ENCODE assay signal across 17 mouse cellular contexts in the genomic region with DNA sequence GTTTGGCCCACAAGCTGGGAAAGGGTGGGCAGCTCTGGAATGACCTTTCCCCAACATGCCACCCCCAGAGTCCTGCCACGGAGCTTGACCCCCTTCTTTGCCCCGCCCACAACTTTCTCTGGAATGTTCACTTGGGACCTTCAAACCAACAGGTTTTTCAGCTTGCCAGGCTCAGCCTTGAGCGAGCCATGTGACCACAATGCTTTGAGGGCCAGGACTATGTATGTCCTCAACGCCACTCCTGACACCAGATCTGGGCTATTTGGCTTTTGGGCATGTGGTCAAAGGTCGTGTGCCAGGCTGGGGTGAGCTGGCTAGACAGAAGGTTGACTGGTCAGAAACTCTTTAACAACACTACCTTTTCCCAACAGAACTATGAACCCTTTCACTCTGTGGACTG. TPM values are rescaled to one million over a fixed set of nuclear protein-coding genes. Genes with fewer than 3 reads are reported as not detected.
DNase-seq lines count a peak whose midpoint lies in the region; ATAC-seq and TF ChIP-seq lines count a peak whose summit lies in the region.
"Had no signal": no experiment of that assay in that cellular context is flagged by ENCODE, and none has a peak within 500 bp of the region (broad histone marks: within the 10 kb centered on the region; RNA-seq: fewer than 3 reads in every experiment).

No protein-coding gene starts in this region.

- WGBS in lung, embryonic 14.5 days = 42% methylated on average over 5 of the region's 5 CpGs
- WGBS in stomach, postnatal 0 days = 52% methylated on average over 5 of the region's 5 CpGs
- 68% methylated on average over 5 of the region's 5 CpGs for WGBS in midbrain, embryonic 16.5 days

- TF ChIP-seq CTCF in testis, adult 2 months (IDR thresholded peaks at IDR 0.05; ENCODE audit: control insufficient read depth, insufficient read depth, insufficient replicate concordance, low read depth, low read length) = no peak
- TF ChIP-seq CTCF in lung, embryonic 14.5 days (IDR thresholded peaks at IDR 0.05; ENCODE audit: low read depth) = no peak
- no peak for TF ChIP-seq CTCF in stomach, postnatal 0 days (IDR thresholded peaks at IDR 0.05; ENCODE audit: low read depth)
- TF ChIP-seq CTCF in gastrocnemius, adult 2 months (IDR thresholded peaks at IDR 0.05) = no peak

- no peak for DNase-seq in testis, postnatal 10 days (ENCODE audit: low spot score)
- DNase-seq in kidney, adult 8-10 months = peak; percentile 83 to 88
- peak; percentile 53 for DNase-seq in lung, embryonic 14.5 days
- DNase-seq in stomach, postnatal 0 days (ENCODE audit: low spot score) = peak; percentile 77
- no peak for DNase-seq in layer of hippocampus, postnatal 10 days (ENCODE audit: low spot score in 2 of 2)
- no peak for DNase-seq in gastrocnemius, adult 2 months
- DNase-seq: gastrocnemius, postnatal 25 days; thymus, adult 2 months had no signal

- TF ChIP-seq EP300 in stomach, postnatal 0 days (optimal IDR thresholded peaks at IDR 0.05) = no peak

- H3K4me1 ChIP-seq in testis, adult 2 months (ENCODE audit: control insufficient read depth, insufficient read depth, low read length) = peaks cover 15% of the 10 kb centered on the region
- H3K4me1 ChIP-seq in lung, embryonic 14.5 days (ENCODE audit: insufficient read depth) = 0 out of 2 replicates have a peak, but pooled peaks cover 11% of the 10 kb centered on the region
- no peaks in the 10 kb centered on the region for H3K4me1 ChIP-seq in stomach, postnatal 0 days (replicated peaks; ENCODE audit: control insufficient read depth, insufficient read depth)
- peaks cover 10% of the 10 kb centered on the region for H3K4me1 ChIP-seq in midbrain, embryonic 16.5 days (ENCODE audit: control insufficient read depth, insufficient read depth, low read length)

- no peak overlapping the region for H3K27ac ChIP-seq in testis, adult 2 months (ENCODE audit: control insufficient read depth, insufficient read depth, low read depth, low read length)
- peak overlapping the region; percentile 89 for H3K27ac ChIP-seq in lung, embryonic 14.5 days (ENCODE audit: low read depth)
- peak overlapping the region; percentile 75 for H3K27ac ChIP-seq in stomach, postnatal 0 days (replicated peaks)
- no peak overlapping the region for H3K27ac ChIP-seq in gastrocnemius, adult 2 months
- H3K27ac ChIP-seq in midbrain, embryonic 16.5 days (ENCODE audit: low read length) = no peak overlapping the region
- H3K27ac ChIP-seq: forebrain, embryonic 13.5 days; heart, embryonic 15.5 days; hindbrain, postnatal 0 days; macrophage had no signal

- no peak for TF ChIP-seq POLR2A in testis, adult 2 months (IDR thresholded peaks at IDR 0.05; ENCODE audit: control insufficient read depth, low read depth, low read length)

- intact Hi-C loops in gastrocnemius, adult 2 months (cut with DNase I) = no loop called here

- H3K36me3 ChIP-seq in testis, adult 2 months (ENCODE audit: control insufficient read depth, insufficient read depth, low read length) = no peaks in the 10 kb centered on the region
- no peaks in the 10 kb centered on the region for H3K36me3 ChIP-seq in lung, embryonic 14.5 days (ENCODE audit: insufficient read depth)
- no peaks in the 10 kb centered on the region for H3K36me3 ChIP-seq in stomach, postnatal 0 days (ENCODE audit: control insufficient read depth, insufficient read depth, low read length)
- H3K36me3 ChIP-seq in midbrain, embryonic 16.5 days (ENCODE audit: control insufficient read depth, insufficient read depth, low read length) = no peaks in the 10 kb centered on the region
- H3K36me3 ChIP-seq: heart, embryonic 15.5 days had no signal

- no peak for ATAC-seq in lung, embryonic 14.5 days (ENCODE audit: insufficient read depth)
- peak; percentile 64 for ATAC-seq in stomach, postnatal 0 days (ENCODE audit: low FRiP score, low TSS enrichment)
- no peak for ATAC-seq in midbrain, embryonic 16.5 days

- no peaks in the 10 kb centered on the region for H3K27me3 ChIP-seq in testis, adult 2 months (ENCODE audit: control insufficient read depth, insufficient read depth, low read length)
- no peaks in the 10 kb centered on the region for H3K27me3 ChIP-seq in lung, embryonic 14.5 days (ENCODE audit: insufficient read depth, low read length)
- no peaks in the 10 kb centered on the region for H3K27me3 ChIP-seq in stomach, postnatal 0 days (ENCODE audit: control insufficient read depth, insufficient read depth, low read length)
- H3K27me3 ChIP-seq in midbrain, embryonic 16.5 days (ENCODE audit: control insufficient read depth, insufficient read depth, low read depth, low read length) = no peaks in the 10 kb centered on the region
- H3K27me3 ChIP-seq: forebrain, embryonic 13.5 days had no signal

- no peaks in the 10 kb centered on the region for H3K9me3 ChIP-seq in lung, embryonic 14.5 days (ENCODE audit: low read depth, low read length)
- H3K9me3 ChIP-seq in stomach, postnatal 0 days (ENCODE audit: control insufficient read depth, low read length) = no peaks in the 10 kb centered on the region
- H3K9me3 ChIP-seq in midbrain, embryonic 16.5 days (replicated peaks; ENCODE audit: control insufficient read depth, low read length, poor library complexity, severe bottlenecking) = no peaks in the 10 kb centered on the region
- H3K9me3 ChIP-seq: forebrain, embryonic 13.5 days; heart, embryonic 15.5 days had no signal

- peak overlapping the region; percentile 52 for H3K4me3 ChIP-seq in testis, adult 2 months (ENCODE audit: control insufficient read depth, low read depth, low read length)
- H3K4me3 ChIP-seq in lung, embryonic 14.5 days (ENCODE audit: low read depth, low read length) = no peak overlapping the region
- H3K4me3 ChIP-seq in stomach, postnatal 0 days (ENCODE audit: low read depth, low read length) = no peak overlapping the region
- H3K4me3 ChIP-seq in gastrocnemius, adult 2 months = no peak overlapping the region
- no peak overlapping the region for H3K4me3 ChIP-seq in midbrain, embryonic 16.5 days (ENCODE audit: low read depth, low read length)
- H3K4me3 ChIP-seq: forebrain, embryonic 13.5 days; heart, embryonic 15.5 days had no signal

- no peak overlapping the region for H3K4me2 ChIP-seq in lung, embryonic 14.5 days
- H3K4me2 ChIP-seq in stomach, postnatal 0 days (replicated peaks; ENCODE audit: low read depth) = no peak overlapping the region
- no peak overlapping the region for H3K4me2 ChIP-seq in midbrain, embryonic 16.5 days (ENCODE audit: low read length)

- no peak overlapping the region for H3K9ac ChIP-seq in lung, embryonic 14.5 days
- no peak overlapping the region for H3K9ac ChIP-seq in stomach, postnatal 0 days (ENCODE audit: low read length)
- H3K9ac ChIP-seq in midbrain, embryonic 16.5 days (ENCODE audit: low read depth, low read length) = no peak overlapping the region
- H3K9ac ChIP-seq: forebrain, embryonic 13.5 days; heart, embryonic 15.5 days had no signal

RNA-seq across cellular contexts. Expression of gene Abhd11, which starts 6.8 kb away (rescaled TPM):
- 102 and 108 TPM in 2 replicates for polyA plus RNA-seq in testis, adult 2 months (2012; rRNA removed)
- 60.0 and 71.0 TPM in 2 replicates for polyA plus RNA-seq in lung, embryonic 14.5 days (2014; fragmentation: Nextera tagmentation; extraction: Ambion mirVana)
- polyA plus RNA-seq in stomach, postnatal 0 days (2015; fragmentation: Nextera tagmentation; extraction: Ambion mirVana) = 56.5 and 64.0 TPM in 2 replicates
- 10 to 100 TPM; 41.1 to 49.2 TPM for total RNA-seq in layer of hippocampus, postnatal 10 days (2021)
- total RNA-seq in gastrocnemius, adult 2 months (2021) = 10 to 100 TPM; 45.5 to 56.8 TPM
- 76.5 and 81.5 TPM in 2 replicates for polyA plus RNA-seq in midbrain, embryonic 16.5 days (2015; fragmentation: Nextera tagmentation; extraction: Ambion mirVana)

RNA-seq across cellular contexts. Expression of gene Cldn3, which starts 16.1 kb away (rescaled TPM):
- 8.7 and 19.7 TPM in 2 replicates for polyA plus RNA-seq in testis, adult 2 months (2012; rRNA removed)
- polyA plus RNA-seq in lung, embryonic 14.5 days (2014; fragmentation: Nextera tagmentation; extraction: Ambion mirVana) = 137 and 139 TPM in 2 replicates
- 15.4 and 16.2 TPM in 2 replicates for polyA plus RNA-seq in stomach, postnatal 0 days (2015; fragmentation: Nextera tagmentation; extraction: Ambion mirVana)
- 1 to 10 TPM; 3.5 to 5.2 TPM for total RNA-seq in layer of hippocampus, postnatal 10 days (2021)
- total RNA-seq in gastrocnemius, adult 2 months (2021) = not detected
- polyA plus RNA-seq in midbrain, embryonic 16.5 days (2015; fragmentation: Nextera tagmentation; extraction: Ambion mirVana) = 2.2 and 2.6 TPM in 2 replicates
- total RNA-seq: neutrophil, adult 5-6 weeks had no signal
- polyA plus RNA-seq: macrophage had no signal

RNA-seq across cellular contexts. Expression of gene Stx1a, which starts 21.1 kb away (rescaled TPM):
- 6.8 and 7.6 TPM in 2 replicates for polyA plus RNA-seq in testis, adult 2 months (2012; rRNA removed)
- 13.2 and 14.5 TPM in 2 replicates for polyA plus RNA-seq in lung, embryonic 14.5 days (2014; fragmentation: Nextera tagmentation; extraction: Ambion mirVana)
- polyA plus RNA-seq in stomach, postnatal 0 days (2015; fragmentation: Nextera tagmentation; extraction: Ambion mirVana) = 5.3 TPM in 2 replicates
- total RNA-seq in layer of hippocampus, postnatal 10 days (2021) = 100 to 1,000 TPM; 182 to 196 TPM
- 1 to 10 TPM in 1 of 2 experiments, under 1 TPM in 1; 0.64 to 1.3 TPM for total RNA-seq in gastrocnemius, adult 2 months (2021)
- polyA plus RNA-seq in midbrain, embryonic 16.5 days (2015; fragmentation: Nextera tagmentation; extraction: Ambion mirVana) = 162 and 195 TPM in 2 replicates

RNA-seq across cellular contexts. Expression of gene Cldn4, which starts 55.4 kb away (rescaled TPM):
- polyA plus RNA-seq in testis, adult 2 months (2012; rRNA removed) = 0.21 and 4.0 TPM in 2 replicates
- polyA plus RNA-seq in lung, embryonic 14.5 days (2014; fragmentation: Nextera tagmentation; extraction: Ambion mirVana) = 41.9 and 42.4 TPM in 2 replicates
- 43.8 and 51.6 TPM in 2 replicates for polyA plus RNA-seq in stomach, postnatal 0 days (2015; fragmentation: Nextera tagmentation; extraction: Ambion mirVana)
- total RNA-seq in layer of hippocampus, postnatal 10 days (2021) = not detected
- not detected for total RNA-seq in gastrocnemius, adult 2 months (2021)
- polyA plus RNA-seq in midbrain, embryonic 16.5 days (2015; fragmentation: Nextera tagmentation; extraction: Ambion mirVana) = not detected in 2 replicates
- total RNA-seq: gastrocnemius, postnatal 25 days; hindbrain, postnatal 0 days; left cerebral cortex, postnatal 36 days had no signal
- polyA plus RNA-seq: forebrain, embryonic 13.5 days; hindbrain, postnatal 0 days; macrophage; midbrain, postnatal 0 days had no signal

Comparison
In these comparisons a context has a peak if more than half of its experiments do, and no peak if none do; other contexts are left out.
1. H3K27ac ChIP-seq: peak in lung, embryonic 14.5 days (single experiment) and stomach, postnatal 0 days (single experiment); none in testis, adult 2 months (single experiment), gastrocnemius, adult 2 months (single experiment) and midbrain, embryonic 16.5 days (single experiment).
2. DNase-seq: peak in kidney, adult 8-10 months (2 of 2), lung, embryonic 14.5 days (single experiment) and stomach, postnatal 0 days (single experiment); none in testis, postnatal 10 days (single experiment), layer of hippocampus, postnatal 10 days (0 of 2) and gastrocnemius, adult 2 months (single experiment).
3. RNA of gene Stx1a, which starts 21.1 kb away (polyA plus RNA-seq): 162 to 195 TPM in midbrain, embryonic 16.5 days; 13.2 to 14.5 TPM in lung, embryonic 14.5 days, 6.8 to 7.6 TPM in testis, adult 2 months and 5.3 TPM in stomach, postnatal 0 days; every median in the first group is over 10 times any median in the second.